Mouse (Mus musculus): ENCODE results near the gene Dbndd2.

Gene Dbndd2

DNA sequence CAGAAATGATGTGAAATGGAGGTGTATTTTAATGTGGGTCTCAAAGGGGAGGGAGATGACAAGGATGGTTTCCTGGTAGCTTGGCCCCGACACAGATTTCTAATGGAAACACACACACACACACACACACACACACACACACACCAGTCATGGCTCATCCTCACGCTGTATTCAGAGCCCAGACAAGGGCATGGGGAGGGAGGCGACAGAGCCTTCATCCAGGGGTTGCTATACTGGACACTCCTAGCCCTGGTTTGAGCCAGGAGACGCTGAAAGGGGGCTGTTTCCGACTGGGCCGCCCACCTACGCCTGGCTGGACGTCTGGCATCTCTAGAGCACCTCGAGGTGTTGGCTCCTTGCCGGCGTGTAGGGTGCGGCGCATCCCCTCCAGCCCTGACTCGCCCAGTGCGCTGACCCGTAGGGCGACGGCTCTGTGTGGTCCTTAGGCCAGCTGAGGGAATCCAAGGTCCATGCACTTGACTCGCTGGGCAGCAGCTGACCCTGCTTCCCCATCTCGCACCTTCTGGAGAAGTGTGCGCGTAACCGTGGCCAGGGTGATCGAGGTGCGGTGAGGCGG lies at the start of gene Dbndd2:
Gene Dbndd2, plus strand, starts transcription at position 426 of the 577 bp plus-strand sequence.
- in situ Hi-C loops (cut with MboI, MseI), result no loop called here

DNA sequence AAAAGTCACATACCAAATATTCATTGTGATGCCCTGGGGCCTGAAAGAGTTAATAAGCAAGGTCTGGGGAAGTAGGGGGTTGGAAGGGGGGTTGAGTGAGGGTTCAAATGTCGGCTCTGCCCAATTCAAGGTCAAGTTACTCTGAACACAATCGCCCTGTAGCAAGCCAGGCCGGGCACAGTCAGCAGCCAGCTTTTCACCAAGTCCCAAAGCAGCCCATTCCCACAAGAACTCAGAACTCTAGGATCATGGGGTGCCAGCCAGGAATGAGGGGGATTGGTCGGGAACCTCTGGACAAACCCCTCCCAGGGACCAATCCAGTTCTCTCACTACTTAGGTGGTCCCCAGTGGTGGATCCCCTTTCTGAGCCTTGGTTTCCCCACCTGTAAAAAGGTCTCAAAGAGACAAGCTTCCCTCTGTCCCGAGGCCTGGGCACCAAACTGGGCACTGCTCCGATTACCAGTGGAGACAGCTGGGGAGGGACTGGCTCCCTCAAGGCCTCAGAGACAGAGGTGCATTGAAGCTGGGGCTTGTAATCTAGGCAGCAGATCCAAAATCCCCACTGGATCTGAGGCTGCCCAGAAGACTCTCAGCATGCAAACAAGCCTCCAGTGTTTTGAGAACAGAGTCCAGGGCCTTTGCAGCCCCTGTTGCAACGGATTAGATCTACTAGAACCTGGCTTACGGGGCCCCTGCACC lies 49.5 kb upstream of the Dbndd2 start:
- in situ Hi-C loops (cut with MboI, MseI), result loop anchor here (25.0 kb wide), 1 partner anchor 301 kb away; the partner anchor contains the start of genes Dnttip1 and Wfdc3

DNA sequence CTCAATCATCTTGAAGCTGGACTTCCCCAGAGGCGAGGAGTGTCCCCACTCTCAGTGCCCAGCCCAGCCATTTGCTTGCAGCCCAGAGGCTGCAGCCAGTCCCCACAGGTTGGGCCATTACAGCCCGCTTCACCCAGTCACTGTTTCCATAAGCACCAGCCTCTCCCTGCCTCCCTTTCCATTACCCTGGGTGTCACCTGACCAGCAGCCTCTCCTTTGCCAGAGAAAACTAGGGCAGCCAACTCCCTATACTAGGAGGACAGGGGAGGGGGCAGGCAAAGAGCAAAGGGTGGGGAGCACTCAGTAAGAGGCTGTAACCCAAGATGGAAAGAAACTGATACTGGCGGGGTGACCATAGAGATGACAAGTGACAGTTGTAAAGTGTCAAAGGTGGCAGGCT lies 48.9 kb upstream of the Dbndd2 start:
- in situ Hi-C loops (cut with MboI, MseI), result loop anchor here (25.0 kb wide), 1 partner anchor 300 kb away; the partner anchor contains the start of genes Dnttip1 and Wfdc3

DNA sequence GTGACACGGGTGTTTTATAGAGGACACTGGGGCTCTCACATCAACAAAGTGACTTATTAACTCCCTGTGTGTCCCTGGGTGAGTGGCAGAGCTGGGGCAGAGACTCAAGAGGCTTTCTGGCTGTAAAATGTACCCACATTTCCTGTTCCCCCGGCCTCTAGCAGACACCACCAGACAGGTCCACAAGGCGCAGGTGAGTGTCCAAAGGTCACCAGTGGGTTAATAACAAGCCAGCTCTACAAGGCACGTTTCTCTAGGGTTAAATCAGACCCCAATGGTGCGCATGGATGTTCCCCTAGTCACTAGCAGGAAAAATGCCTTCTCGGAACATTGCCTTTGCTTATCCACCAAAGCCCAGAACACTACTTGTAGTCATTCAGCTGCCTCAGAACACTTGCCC lies 48.2 kb upstream of the Dbndd2 start:
- in situ Hi-C loops (cut with MboI, MseI), result loop anchor here (25.0 kb wide), 1 partner anchor 300 kb away; the partner anchor contains the start of genes Dnttip1 and Wfdc3

DNA sequence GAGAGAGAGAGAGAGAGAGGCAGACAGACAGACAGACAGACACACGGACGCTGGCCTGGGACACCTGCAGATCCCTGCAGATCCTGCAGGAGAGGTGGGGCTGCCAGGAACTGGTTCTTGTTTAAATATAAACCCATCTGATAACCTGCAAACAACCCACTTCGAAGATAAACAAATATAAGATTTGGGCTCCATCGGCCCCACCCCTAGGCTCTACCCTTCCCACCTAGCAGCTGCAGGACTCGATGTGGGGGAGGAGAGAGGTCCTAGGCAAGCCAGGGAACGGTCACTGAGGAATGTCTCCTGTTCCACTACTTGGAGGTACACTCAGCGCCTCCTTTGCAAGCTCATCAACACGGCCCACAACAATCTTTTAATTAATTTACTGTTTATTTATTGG lies 47.6 kb upstream of the Dbndd2 start:
- in situ Hi-C loops (cut with MboI, MseI), result loop anchor here (25.0 kb wide), 1 partner anchor 299 kb away; the partner anchor contains the start of genes Dnttip1 and Wfdc3

DNA sequence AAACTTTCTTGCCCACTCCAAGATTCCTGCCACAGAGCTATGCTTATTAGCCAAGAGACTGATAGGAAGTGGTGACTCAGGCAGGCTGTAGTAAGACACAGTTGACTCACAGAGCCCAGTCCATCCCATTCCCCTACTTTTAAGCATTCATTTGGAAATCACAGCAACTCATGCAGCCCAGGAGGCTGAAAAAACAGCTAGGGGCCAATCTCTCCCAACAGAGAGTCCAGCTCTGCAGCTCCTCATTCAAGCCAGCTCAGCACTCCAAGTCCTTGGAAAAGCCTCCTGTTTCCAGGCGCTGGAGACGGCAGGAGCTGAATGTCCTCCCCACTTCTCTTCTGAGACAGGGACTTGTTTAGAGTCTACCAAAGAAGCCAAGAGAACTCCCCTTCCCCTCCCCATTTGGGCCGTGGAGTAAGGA lies 46.9 kb upstream of the Dbndd2 start:
- in situ Hi-C loops (cut with MboI, MseI), result loop anchor here (25.0 kb wide), 1 partner anchor 298 kb away; the partner anchor contains the start of genes Dnttip1 and Wfdc3

DNA sequence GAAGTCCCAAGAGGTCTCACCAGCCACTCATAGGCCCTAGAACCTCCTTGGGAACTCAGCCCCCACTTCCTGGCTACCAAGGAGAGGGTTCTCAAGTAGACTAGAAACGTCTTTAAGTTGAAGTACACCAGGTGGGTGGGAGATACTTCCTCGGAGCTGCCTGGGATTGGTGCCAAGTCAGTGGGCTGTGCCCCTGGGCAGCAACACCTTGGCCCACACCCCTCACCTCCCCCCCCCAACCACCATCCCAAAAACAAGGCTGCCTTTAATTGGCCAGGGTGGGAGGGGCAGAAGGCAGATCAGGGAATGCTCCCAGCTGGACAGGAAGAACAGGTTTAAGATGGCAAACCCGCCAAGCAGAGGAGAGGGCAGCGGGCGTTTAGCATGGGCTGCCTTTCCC lies 45.6 kb upstream of the Dbndd2 start:
- in situ Hi-C loops (cut with MboI, MseI), result loop anchor here (25.0 kb wide), 1 partner anchor 297 kb away; the partner anchor contains the start of genes Dnttip1 and Wfdc3

DNA sequence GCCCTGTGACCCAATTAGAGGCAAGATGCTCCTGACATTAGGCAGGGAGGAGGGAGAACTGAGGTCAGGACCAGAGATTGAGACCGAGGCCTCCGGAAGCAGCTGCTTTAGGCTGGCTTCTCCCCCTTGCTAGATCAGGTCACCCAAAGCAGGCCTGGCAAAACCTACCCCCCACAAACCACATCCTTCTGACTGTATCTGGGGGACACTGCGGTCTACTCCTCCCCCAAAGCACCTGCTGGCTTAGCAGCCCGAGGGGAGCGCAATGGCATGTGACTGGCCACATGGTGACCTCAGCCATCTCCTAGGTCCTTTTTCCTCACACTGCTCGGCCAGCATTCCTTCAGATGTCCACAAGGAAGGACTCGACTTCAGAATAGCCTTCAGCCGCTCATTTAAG lies 44.8 kb upstream of the Dbndd2 start:
- in situ Hi-C loops (cut with MboI, MseI), result loop anchor here (25.0 kb wide), 1 partner anchor 296 kb away; the partner anchor contains the start of genes Dnttip1 and Wfdc3

DNA sequence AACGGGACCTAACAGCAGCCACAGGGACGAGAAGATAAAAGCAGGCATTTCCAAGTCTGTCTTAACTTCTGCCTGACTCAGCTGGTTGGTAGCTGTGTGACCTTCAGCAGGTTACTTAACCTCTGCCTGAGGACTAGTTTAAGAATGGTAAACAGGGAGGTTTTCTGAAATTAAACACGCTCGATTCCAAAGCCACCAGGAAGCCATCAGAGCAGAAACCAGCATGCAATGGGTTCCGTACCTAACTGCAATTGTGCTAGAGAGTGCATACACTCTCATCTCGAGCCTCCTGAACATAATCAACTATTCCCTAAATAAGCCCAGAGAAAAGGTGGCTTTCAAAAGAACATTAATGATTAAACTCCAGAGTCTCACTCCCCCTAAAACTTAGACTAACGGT lies 44.2 kb upstream of the Dbndd2 start:
- in situ Hi-C loops (cut with MboI, MseI), result loop anchor here (25.0 kb wide), 1 partner anchor 296 kb away; the partner anchor contains the start of genes Dnttip1 and Wfdc3

DNA sequence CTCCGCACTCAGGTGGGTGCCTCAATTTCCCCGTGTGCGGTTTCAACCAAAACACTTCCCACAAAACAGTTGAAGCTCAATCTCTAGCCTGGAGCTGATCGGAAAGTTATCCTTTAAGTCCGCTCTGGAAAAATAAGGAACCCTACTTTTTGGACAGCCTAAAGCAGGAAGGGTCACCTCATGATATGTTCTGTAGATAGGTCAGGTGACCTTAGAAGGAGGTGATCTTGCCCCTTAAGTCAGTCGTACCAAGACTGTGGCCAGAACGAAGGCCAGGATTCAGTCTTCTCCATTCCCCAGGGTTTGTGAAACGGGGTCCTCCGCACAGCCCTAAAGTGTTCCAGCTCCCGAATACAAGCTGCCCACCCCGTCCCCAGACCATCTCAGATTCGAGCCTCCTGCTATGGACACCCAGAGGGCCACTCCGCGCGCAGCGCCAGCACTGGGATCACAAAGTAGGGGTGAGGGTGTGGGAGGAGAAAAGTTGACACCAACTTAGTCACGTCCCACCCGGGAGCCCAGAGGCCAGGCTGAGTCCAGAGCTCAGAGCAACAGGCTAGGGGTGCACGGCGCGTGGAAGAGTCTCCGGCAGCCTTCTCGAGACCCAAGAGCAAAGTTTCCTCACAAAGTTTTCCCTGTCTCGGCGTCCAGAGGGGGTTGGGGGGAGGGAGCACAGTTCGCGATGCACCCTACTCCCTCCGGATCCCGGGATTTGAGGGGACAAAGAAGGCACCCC lies 43.4 kb upstream of the Dbndd2 start:
- in situ Hi-C loops (cut with MboI, MseI), result loop anchor here (25.0 kb wide), 1 partner anchor 295 kb away; the partner anchor contains the start of genes Dnttip1 and Wfdc3

DNA sequence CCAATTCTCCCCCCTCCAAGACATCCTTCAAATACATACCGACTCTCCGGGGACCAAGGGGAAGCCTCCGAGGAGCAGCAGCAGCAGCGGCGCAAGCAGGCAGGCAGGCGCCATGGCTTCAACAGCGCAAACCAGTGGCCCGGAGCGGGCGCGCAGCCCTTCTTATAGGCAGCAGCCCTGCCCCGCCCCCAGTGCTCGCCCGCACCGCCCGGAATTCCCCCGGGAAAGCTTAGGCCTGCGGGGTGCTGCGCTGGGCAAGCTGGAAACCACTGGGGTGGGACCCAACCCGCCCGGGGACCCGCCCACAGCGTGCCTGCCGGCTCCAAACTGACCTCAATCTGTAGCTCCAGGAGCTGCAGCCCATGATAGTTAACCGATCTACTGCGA lies 42.9 kb upstream of the Dbndd2 start:
- in situ Hi-C loops (cut with MboI, MseI), result loop anchor here (25.0 kb wide), 1 partner anchor 294 kb away; the partner anchor contains the start of genes Dnttip1 and Wfdc3

DNA sequence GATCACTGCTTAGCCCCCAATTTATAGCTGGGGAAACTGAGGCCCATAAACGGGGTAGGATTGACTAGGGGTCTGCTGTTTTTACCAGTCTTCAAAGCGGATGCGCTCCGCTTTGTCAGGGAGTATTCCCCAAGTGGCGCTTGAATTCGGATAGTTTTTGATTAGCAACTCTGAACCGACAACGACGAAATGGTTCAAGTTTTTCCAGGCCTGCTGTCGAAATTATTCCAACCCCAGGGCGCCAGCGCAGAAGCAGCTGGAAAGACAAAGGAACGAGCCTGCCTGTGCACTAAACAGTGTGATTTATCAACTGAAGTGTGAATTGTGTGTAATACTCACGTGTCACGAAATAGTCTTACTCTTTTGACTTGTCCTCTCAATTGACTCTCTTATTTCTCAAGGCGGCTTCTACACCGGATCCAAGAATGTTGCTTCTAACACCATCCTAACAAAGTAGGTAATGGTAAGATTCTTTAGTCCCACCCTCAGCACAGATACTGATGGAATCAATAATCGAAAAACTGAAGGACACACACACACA lies 42.4 kb upstream of the Dbndd2 start, which contains the start of gene Sdc4:
Gene Sdc4, minus strand, starts transcription at position 428 of the 541 bp plus-strand sequence.
- in situ Hi-C loops (cut with MboI, MseI), result loop anchor here (25.0 kb wide), 1 partner anchor 294 kb away; the partner anchor contains the start of genes Dnttip1 and Wfdc3

DNA sequence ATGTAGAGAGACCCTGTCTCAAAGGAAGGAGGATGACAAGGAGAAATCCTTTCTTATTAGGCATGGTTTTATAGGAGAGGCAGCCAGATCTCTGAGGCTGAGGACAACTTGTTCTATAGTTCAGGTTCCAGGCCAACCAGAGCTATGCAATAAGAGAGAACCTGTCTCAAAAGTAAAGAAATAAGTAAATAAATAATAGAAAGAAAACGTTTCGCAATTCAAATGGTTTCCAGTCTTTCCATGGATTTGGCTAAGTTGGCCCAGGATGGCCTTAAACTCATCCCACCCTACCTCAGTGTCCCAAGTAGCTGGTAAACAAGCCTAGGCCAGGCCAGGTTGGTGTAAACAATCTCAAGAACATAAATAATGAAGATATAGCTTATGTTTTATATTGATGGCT lies 41.2 kb upstream of the Dbndd2 start:
- in situ Hi-C loops (cut with MboI, MseI), result loop anchor here (25.0 kb wide), 1 partner anchor 293 kb away; the partner anchor contains the start of genes Dnttip1 and Wfdc3

DNA sequence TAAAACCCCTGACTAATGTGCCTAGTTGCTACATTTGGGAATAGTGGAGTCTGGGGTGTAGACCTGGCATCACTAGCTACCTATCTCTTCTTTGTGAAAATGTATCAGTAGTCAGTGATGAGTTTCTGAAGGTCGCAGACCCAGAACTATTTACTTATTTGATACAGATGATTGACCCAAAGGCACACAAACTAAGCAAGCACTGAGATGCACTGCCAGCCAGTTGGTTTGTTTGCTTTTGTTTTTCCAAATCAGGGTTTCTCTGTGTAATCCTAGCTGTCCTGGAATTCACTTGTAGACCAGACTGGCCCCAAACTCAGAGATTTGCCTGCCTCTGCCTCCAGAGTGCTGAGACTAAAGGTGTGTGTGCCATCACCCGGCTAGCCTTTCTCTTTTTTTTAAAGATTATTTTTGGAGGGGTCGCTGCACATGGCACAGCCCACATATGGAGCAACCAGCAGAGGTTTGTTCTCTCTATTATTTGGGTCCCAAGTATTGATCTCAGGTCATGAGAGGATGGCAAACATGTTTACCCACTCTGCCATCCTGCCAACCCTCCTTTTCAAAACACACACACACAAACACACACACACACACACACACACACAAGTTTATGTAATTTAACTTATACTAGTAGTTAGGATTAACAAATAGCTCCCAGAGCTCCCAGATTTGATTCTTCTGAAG lies 40.4 kb upstream of the Dbndd2 start:
- in situ Hi-C loops (cut with MboI, MseI), result loop anchor here (25.0 kb wide), 1 partner anchor 292 kb away; the partner anchor contains the start of genes Dnttip1 and Wfdc3

DNA sequence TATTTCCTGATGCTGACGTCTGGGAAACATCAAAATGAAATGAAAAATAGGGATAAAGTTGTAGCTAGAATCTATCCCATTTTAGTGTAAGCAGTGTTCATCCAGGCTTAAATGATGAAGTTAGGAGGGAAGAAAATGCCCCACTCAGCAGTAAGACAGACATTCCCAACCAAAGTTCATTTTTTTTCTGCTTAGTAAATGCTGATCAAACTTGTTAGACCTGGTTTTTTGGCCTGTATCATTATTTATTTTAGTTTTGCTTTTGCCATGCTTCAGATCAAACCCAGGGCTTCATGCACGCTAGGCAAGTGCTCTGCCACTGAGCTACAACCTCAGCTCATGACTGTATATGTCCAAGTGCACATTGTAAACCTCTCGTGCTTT lies 39.8 kb upstream of the Dbndd2 start:
- in situ Hi-C loops (cut with MboI, MseI), result loop anchor here (25.0 kb wide), 1 partner anchor 291 kb away; the partner anchor contains the start of genes Dnttip1 and Wfdc3

DNA sequence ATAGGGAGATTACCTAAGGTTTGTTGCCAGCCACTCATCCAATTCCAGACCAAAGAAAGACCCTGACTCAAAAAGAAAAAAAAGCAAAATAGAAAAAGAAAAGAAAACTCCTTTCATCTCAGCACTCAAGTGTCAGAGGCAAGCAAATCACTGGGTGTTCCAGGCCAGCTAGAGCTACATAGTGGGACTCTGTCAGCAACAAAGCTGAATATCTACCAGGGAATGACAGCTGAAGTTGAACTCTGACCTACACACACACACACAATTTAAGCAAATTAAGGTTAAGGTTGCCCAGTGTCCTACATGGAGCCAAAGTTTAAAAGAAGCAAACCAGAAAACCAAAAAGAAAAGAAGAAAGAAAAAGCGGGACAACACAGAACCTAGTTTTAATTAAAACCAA lies 37.8 kb upstream of the Dbndd2 start:
- in situ Hi-C loops (cut with MboI, MseI), result loop anchor here (25.0 kb wide), 1 partner anchor 289 kb away; the partner anchor contains the start of genes Dnttip1 and Wfdc3

DNA sequence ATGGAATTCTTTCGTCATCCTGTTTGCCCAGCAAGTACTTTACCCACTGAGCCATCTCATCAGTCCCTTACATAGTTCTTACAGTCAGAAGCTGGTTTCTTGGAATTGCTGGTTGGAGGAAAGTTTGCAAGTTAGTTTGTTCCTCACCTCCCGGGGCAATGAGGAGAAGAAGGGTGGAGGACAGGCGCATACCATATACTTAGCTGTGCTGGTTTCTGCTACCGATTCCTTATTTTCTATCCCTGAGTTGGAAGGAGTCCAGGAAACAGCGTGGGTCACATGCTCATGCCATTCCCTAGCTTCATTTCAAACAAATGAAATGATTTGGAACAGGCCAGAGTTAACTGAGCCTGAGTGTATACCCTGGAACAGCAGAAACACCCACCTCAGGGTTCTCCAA lies 37.0 kb upstream of the Dbndd2 start:
- in situ Hi-C loops (cut with MboI, MseI), result loop anchor here (25.0 kb wide), 1 partner anchor 288 kb away; the partner anchor contains the start of genes Dnttip1 and Wfdc3

DNA sequence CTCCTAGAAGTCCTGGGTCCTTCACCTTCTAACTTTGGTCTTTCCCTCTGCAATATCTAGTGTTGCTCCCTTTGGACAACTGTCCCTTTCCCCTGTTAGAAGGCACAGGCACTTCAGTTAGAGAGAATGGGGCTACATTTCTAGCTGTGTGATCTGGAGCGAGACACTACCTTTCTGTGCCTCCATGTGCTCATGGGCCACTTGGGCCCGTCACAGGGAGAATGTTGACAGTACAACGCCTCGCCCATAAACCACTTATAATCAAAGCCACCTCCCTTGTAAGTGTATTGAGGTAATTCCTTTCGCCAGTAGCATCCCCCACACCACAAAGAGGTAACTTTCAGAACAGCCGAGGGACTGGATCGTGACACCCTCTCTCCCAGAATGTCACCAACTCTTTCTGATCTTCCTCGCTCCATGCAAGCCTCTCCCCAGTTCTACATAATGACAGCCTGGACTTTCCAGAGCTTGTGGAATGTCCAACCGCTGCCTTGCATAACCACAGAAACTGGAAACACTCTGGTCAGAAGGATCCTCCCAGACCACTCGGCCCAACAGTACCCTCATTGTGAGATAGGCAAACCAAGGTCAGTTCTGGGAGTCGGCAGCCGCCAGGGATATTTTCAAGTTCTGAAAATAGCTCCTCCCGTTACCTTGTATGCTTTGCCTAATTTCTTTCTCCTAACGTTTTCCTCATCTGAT lies 36.4 kb upstream of the Dbndd2 start:
- in situ Hi-C loops (cut with MboI, MseI), result loop anchor here (25.0 kb wide), 1 partner anchor 288 kb away; the partner anchor contains the start of genes Dnttip1 and Wfdc3

DNA sequence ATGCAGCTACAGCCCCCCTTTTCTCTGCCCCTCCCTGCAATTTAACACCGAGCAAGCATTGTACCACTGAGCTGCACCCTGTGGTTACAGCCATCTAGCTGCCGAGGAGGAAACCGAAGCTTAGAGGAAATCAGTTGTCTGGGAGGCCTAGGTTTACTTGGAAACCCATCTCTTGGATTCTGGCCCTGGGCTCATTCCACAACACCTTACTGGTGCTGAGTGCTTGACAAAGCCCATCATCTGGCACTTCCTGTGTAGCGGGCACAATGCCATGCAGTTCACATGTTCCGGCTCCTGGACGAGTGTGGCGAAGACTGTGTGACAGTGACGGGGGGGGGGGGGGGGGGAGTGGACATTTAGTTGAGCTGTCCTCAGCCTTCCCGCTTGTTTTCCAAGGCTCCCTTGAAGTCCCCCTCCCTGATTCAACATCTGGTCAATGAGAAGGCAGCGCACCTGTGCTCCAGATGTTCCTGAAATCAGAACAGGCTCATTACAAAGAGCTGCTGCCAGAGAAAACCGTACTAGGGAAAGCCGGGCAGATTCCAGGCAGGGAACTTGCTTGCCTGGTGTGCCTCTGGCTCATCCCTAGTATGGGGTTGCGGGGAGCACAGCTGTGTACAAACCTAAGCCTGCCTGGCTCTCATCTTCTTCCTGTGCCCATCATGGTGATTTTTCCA lies 33.8 kb upstream of the Dbndd2 start:
- in situ Hi-C loops (cut with MboI, MseI), result no loop called here
